Mouse (Mus musculus): ENCODE data around the gene Trim58. TPM values are rescaled to one million over a fixed set of nuclear protein-coding genes. Genes with fewer than 3 reads are reported as not detected.

Gene Trim58
- total and polyA plus RNA-seq, 3 experiments: not detected

DNA sequence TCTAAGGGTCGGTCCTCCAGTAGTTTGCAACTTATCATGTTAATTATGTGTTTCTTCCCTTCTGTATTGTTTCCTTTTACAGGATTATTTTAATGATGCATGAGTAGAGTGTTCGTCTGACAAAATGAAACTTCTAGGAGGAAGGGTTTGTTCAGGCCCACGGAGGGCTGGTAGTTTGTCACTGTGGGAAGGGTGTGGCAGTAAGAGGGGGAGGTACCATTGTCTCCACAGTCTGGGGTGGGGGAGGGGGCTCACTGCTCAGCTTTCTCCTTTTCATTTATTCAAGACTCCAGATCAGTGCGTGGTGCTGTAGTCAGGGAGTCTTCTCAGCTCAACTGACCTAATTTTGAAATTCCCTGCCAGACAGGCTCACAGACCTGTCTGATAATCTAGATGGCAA lies 14.1 kb upstream of the Trim58 start:
- in situ Hi-C loops (cut with MboI; ENCODE audit: low pct_ligation_motif_present, low pct_unique_long_range_greater_than_20kb, low sequenced_read_pairs): loop anchor here (25.0 kb wide), 1 partner anchor 689 kb away; no protein-coding TSS in a partner anchor
- H3K9me3 ChIP-seq (replicated peaks; ENCODE audit: low read length): no peaks in the 10 kb centered on the region
- no peaks in the 10 kb centered on the region for H3K4me1 ChIP-seq (ENCODE audit: control insufficient read depth in 1 of 2, insufficient read depth in 2 of 2)
- H3K27ac ChIP-seq (ENCODE audit: insufficient read depth, low read depth): no peak overlapping the region
- dilution Hi-C loops (cut with MboI; ENCODE audit: extremely low pct_ligation_motif_present, extremely low pct_unique_long_range_greater_than_20kb, low sequenced_read_pairs): no loop called here
- H3K36me3 ChIP-seq (replicated peaks in 1 of 2; ENCODE audit: control insufficient read depth in 1 of 2, insufficient read depth in 1 of 2, low read length in 1 of 2): no peaks in the 10 kb centered on the region
- TF ChIP-seq KAT2A (IDR thresholded peaks at IDR 0.05; ENCODE audit: insufficient replicate concordance, low read length): no peak
- TF ChIP-seq ELF1 (IDR thresholded peaks at IDR 0.05; ENCODE audit: low read depth, low read length): no peak
- TF ChIP-seq MAX (IDR thresholded peaks at IDR 0.05; ENCODE audit: low read length): no peak
- H3K4me2 ChIP-seq (ENCODE audit: insufficient read depth, low read depth, poor library complexity, severe bottlenecking): no peak overlapping the region
- H3K27me3 ChIP-seq (replicated peaks): peaks cover 94% of the 10 kb centered on the region
- DNase-seq (ENCODE audit: extremely low read depth): no peak
- no peak overlapping the region for H3K9ac ChIP-seq (ENCODE audit: insufficient read depth, low read depth)
- H3K4me3 ChIP-seq (replicated peaks in 1 of 3; ENCODE audit: low read depth in 2 of 3, low read length in 2 of 3, poor library complexity in 1 of 3): no peak overlapping the region
- no peaks in the 10 kb centered on the region for H3K79me2 ChIP-seq (replicated peaks; ENCODE audit: control insufficient read depth, extremely low read depth, insufficient read depth, poor library complexity, severe bottlenecking)

GRCm38 (mm10) chr11:58630401-58630800 lies 9.9 kb upstream of the Trim58 start, which contains the start of gene Olfr323:
Gene Olfr323 (minus strand): TSS chr11:58630501.
- Histone ChIP-seq H3K4me3 (replicated peaks in 1 of 3; ENCODE audit: low read depth in 2 of 3, low read length in 2 of 3, poor library complexity in 1 of 3) (no peak within 1 kb of the TSS), H3K4me1 (ENCODE audit: control insufficient read depth in 1 of 2, insufficient read depth in 2 of 2) (no peaks in the 10 kb centered on the region), H3K27me3 (replicated peaks) (peaks cover 90% of the 10 kb centered on the region), H3K36me3 (replicated peaks in 1 of 2; ENCODE audit: control insufficient read depth in 1 of 2, insufficient read depth in 1 of 2, low read length in 1 of 2) (no peaks in the 10 kb centered on the region), H3K9ac (ENCODE audit: insufficient read depth, low read depth) (no peak within 1 kb of the TSS), H3K27ac (ENCODE audit: insufficient read depth, low read depth) (no peak within 1 kb of the TSS), H3K79me2 (replicated peaks; ENCODE audit: control insufficient read depth, extremely low read depth, insufficient read depth, poor library complexity, severe bottlenecking) (no peaks in the 10 kb centered on the region), H3K4me2 (ENCODE audit: insufficient read depth, low read depth, poor library complexity, severe bottlenecking) (no peak within 1 kb of the TSS), H3K9me3 (replicated peaks; ENCODE audit: low read length) (no peaks in the 10 kb centered on the region)
- no peak for TF ChIP-seq USF2 (conservative IDR thresholded peaks at IDR 0.05; ENCODE audit: low read depth, low read length)
- no peak for TF ChIP-seq ZNF384 (IDR thresholded peaks at IDR 0.05; ENCODE audit: low read depth, low read length)
- in situ Hi-C loops (cut with MboI; ENCODE audit: low pct_ligation_motif_present, low pct_unique_long_range_greater_than_20kb, low sequenced_read_pairs): loop anchor here (25.0 kb wide), 1 partner anchor 693 kb away; no protein-coding TSS in a partner anchor
- dilution Hi-C loops (cut with MboI; ENCODE audit: extremely low pct_ligation_motif_present, extremely low pct_unique_long_range_greater_than_20kb, low sequenced_read_pairs): no loop called here
- no peak for DNase-seq (ENCODE audit: extremely low read depth)

- in situ Hi-C loops (cut with MboI; ENCODE audit: low pct_ligation_motif_present, low pct_unique_long_range_greater_than_20kb, low sequenced_read_pairs): loop anchor here (25.0 kb wide), 1 partner anchor 698 kb away; no protein-coding TSS in a partner anchor
- dilution Hi-C loops (cut with MboI; ENCODE audit: extremely low pct_ligation_motif_present, extremely low pct_unique_long_range_greater_than_20kb, low sequenced_read_pairs): no loop called here
- H3K27ac ChIP-seq (ENCODE audit: insufficient read depth, low read depth): no peak overlapping the region
- no peaks in the 10 kb centered on the region for H3K79me2 ChIP-seq (replicated peaks; ENCODE audit: control insufficient read depth, extremely low read depth, insufficient read depth, poor library complexity, severe bottlenecking)
- H3K4me1 ChIP-seq (ENCODE audit: control insufficient read depth in 1 of 2, insufficient read depth in 2 of 2): no peaks in the 10 kb centered on the region
- H3K36me3 ChIP-seq (replicated peaks in 1 of 2; ENCODE audit: control insufficient read depth in 1 of 2, insufficient read depth in 1 of 2, low read length in 1 of 2): no peaks in the 10 kb centered on the region
- no peak for TF ChIP-seq POLR2AphosphoS2 (IDR thresholded peaks at IDR 0.05; ENCODE audit: low read depth, low read length)
- peaks cover 85% of the 10 kb centered on the region for H3K27me3 ChIP-seq (replicated peaks)
- no peak overlapping the region for H3K9ac ChIP-seq (ENCODE audit: insufficient read depth, low read depth)
- no peak overlapping the region for H3K4me3 ChIP-seq (replicated peaks in 1 of 3; ENCODE audit: low read depth in 2 of 3, low read length in 2 of 3, poor library complexity in 1 of 3)
- DNase-seq (ENCODE audit: extremely low read depth): no peak
- no peak overlapping the region for H3K4me2 ChIP-seq (ENCODE audit: insufficient read depth, low read depth, poor library complexity, severe bottlenecking)
- no peaks in the 10 kb centered on the region for H3K9me3 ChIP-seq (replicated peaks; ENCODE audit: low read length)
These were observed 5.4 kb upstream of the Trim58 start for GRCm38 (mm10) chr11:58634878-58635277.
